Mouse (Mus musculus): ENCODE results near the gene Fars2.
A peak's percentile ranks its signal among the peaks of the same experiment; 100 is the strongest.

Gene Fars2

DNA sequence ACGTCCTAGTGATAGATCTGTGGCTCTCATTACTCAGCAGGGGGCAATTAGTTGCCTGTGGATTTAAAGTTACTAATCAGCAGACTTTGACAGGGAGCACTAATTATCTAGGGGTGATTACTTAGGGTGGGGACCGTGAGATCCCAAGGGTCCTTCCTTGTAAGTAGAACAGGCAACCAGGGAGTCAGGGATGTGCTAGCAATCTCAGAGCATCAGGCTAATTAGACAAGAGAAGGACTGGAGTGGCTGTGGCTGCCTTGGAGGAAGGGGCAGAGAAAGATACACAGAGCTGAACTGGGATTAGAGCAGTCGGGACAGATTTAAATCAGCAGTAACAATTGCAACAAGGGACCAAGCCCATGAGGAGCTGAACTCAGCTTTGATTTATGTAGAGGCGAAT lies 471.9 kb downstream of the Fars2 start:
- DNase-seq = no peak

DNA sequence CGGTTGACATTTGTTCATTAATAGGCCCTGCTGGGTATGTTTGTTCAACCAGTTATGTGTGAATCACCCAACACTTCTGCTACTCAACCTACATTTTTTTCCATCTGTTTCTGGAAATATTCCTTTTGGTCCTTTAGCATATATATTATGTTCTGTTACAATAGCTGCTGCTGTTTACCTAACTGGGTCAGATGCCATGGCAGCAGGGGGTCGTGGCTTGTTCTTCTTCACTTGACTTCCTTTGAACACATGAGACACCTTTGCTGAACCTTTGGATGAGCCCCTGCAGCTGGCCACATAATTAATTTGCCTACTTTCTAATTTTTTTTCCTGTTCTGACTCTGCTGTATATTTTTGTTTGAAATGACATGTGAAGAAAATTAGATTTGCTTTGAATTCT lies 475.1 kb downstream of the Fars2 start:
- no peak for DNase-seq

DNA sequence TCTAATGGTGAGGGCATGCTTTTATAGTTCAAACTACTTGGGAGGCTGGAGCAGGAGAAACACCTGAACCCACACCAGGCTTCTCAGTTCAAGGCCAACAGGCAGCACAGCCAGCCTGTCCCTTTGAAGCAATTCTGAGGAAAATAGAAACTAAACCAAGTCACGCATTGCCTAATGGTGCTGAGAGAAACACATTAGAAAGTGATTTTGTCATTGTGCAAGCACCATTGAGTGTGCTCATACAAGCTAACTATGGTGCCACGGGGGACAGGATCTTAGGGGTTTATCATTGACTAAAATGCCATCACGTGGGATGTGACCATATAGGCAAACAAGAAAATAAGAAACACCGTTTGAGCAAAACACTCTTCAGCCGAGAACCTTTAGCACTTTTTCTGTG lies 489.5 kb downstream of the Fars2 start:
- no peak for DNase-seq

DNA sequence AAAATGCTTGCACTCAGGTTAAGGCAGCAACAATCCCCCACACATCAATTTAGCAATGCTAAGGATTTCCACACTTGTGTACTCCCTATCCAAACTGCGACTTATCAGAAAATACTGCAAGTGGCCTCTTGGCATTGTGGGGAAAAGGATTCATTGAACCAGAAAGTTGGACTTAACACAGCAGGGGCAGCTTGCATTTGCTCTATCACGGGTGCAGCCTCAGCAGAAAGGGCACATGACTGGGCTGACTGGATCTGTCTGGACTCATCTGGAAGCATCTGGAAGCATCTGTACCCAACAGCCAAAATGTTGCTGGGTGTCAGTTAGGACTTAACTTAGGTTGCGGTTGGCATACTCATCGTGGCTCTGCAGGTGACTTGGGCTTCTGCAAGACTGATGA lies 490.7 kb downstream of the Fars2 start:
- DNase-seq = peak; percentile 90

DNA sequence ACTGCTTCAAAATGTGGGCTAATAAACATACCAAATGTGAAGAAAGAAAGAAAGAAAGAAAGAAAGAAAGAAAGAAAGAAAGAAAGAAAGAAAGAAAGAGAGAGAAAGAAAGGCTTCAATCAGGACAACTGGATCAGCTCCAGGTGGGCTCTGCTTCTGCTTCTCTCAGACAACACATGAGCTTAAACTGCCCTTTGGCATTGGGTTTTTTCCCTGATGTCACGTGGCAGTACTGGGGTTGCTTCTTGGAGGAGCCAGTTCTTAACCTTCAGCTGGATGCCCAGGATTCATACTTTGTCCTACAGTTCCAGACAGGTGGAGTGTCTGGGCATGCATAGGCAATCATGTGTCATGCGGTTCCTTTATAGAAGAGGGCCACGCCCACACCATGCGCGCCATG lies 493.2 kb downstream of the Fars2 start:
- peak; percentile 82 for DNase-seq

DNA sequence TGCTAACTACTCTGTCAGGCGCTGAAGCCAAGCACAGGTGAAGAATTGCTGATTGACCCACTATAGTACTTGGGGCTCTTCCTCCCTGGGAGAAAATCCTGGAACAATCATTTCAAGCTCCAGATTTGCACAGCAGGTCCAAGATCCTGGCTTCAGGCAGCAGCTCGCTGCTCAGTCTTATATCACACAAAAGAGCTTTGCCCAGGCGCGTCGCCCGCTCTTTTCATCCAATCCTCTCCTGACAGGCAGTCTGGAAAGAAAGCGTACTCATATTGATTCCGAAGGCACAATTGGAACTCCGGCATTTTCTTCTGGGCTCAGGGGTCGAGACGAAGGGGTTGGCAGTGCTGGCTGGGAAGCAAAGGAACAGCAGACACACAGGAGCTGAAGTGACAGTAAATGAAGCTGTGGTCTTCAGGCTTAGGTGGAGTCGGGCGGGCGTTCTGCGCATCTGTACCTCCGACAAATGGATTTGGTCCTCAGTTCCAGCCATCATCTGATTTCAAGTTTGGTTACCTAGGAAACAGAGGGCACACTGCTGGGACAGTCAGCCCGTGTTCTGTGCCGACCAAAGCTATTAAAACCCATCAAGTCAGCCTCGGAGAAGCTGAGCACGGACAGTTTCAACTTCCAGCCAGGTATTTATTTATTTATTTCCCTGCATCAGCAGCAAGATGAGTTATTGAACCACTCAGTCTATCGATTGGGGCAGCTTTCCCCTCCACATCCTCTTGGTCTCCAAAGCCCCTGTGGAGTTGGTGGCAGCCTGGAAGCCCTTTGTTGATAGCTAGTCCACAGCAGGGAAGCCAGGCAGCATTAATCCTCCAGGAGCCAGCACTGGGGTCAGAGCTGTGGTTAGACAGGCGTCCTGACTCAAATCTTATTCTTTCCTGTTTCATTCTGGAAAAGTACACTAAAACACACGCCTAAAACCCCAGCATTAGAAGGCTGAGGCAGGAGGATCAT lies 495.9 kb downstream of the Fars2 start:
- DNase-seq = no peak

DNA sequence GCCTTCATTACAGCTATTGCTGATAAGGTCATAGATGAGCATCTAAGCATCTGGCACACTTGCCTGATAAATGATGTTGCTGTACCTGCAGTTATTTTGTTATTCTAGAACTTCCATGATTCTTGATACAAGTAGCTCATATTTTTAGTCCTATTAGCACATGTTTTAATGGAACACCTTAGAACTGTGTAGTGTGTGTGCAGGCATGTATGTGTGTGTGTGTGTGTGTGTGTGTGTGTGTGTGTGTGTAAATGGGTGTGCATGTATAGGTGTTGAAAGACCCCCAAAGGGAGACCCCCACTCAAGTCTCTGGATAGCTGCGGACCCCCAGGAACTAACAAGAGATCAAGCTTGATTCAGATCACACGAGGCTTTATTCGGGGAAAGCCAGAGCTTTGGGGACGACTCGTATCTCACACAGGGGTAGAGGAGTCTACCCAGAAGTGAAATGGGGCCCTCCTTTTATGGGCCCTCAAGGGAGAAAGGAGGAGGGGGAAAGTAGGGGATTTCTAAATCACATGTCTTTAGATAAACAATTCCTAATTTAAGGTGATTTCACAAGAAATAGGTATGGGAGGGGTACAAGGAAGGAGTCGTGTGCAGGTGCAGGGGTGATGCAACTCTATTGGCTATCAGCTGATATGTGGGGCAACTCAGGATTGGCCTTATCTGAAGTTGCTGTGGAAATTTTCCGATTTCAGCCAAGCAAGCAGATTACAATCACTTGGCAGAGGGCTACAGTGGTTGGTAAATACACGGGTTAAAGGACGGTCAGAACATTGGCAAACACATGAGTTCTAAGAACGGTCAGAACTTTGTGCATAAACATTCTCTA lies 503.5 kb downstream of the Fars2 start:
- peak; percentile 70 for DNase-seq

DNA sequence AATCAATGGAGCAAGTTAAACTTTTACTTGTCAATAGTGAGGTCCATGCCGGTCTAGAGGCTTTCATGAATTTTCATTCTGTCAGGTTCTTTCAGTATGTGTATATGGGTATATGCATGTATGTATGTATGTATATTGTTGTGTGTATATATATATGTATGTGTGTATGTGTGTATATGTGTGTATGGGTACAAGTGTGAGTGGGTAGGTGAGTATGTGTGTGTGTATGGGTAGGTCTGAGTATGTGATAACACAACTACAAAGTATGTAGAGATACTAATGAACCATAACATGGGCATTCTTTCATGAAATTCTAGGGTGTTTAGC lies 504.1 kb downstream of the Fars2 start:
- DNase-seq = no peak

DNA sequence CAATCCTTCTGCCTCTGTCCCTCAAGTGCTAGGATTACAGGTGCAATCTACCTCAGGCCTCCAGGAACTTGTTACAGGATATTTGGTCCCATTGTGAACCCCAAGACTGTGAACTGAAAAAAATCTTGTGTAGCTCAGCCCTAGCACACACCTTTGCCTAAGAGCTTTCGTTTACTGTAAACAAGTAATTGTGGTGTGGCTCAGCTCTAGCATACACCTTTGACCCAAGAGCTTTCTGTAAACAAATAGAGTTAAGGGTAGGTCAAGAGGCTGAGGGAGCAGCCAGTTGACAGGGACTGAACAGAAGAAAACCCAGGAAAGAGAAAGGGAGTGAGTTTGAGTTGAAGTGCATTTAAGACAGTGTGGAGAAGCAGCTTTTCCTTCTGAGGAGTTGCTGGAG lies 506.3 kb downstream of the Fars2 start:
- no peak for DNase-seq

DNA sequence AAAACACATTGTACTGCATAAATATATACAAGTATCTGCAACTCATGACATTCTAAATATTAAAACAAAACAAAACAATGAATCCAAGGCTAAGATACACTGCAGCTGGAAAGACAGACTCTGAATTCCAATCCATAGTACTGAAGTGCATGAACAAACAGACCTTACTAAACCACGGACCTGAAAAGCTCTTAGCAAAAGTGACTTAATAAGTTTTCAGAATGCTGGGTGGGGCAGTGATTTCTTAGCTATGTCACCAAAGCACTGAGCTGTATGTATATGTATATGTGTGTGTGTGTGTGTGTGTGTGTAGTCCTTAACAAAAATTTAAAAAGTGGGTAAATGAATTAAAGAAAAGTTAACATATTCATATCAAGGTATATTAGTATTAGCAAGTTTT lies 511.9 kb downstream of the Fars2 start:
- DNase-seq = no peak

DNA sequence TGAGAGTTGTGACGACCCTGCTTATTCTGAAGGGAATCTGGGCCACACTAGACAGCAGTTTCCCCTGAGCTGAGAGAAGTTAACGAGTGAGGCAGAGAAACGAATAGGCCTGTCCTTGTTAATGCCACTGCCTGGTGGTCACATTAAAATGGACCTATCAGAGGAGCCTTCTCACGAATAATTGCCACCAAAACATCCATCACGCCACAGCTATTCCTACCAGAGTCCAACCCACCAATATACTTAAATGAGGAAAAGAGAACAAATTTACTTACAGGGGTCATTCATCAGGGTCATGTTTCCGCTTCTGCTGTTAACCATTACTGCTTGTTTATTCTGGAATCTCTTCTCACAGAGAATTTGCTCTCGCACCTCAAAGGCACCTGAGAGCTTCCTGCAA lies 531.0 kb downstream of the Fars2 start:
- DNase-seq = no peak

DNA sequence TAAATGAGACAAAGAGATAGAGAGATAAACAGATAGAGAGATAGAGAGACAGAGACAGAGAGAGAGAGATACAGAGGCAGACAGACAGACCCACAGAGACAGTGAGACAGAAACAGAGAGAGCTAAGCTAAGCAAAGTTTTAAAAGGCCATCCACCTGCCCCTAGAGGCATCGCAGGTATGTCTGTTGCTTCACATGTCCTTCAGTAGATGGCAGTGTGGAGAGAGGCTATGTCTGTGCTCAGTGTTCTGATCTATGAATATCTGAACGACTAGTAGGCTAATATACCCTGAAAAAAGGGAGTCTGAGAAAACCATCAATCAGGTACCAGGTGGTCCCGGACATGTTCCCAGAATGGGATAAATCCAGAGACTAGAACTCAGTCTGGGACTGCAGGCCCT lies 537.0 kb downstream of the Fars2 start:
- DNase-seq = no peak

DNA sequence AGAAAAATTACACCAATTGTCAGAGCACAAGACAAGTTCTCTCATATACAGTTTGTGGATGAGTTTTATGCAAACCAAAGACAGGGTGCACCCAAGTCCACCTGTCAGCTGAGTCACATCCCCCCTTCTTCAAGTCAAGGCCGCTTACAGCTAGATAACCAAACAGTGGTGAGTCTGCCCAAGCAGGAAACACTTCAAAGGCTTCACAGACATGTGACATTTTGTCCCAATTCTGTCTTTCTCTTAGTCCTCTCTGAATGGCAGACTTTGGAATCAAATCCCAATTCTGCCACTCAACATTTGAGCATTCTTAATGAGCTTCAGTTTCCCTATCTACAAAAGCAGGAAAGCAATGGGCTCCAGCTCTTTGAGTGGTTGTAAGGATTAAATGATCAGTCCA lies 562.1 kb downstream of the Fars2 start:
- DNase-seq = no peak

DNA sequence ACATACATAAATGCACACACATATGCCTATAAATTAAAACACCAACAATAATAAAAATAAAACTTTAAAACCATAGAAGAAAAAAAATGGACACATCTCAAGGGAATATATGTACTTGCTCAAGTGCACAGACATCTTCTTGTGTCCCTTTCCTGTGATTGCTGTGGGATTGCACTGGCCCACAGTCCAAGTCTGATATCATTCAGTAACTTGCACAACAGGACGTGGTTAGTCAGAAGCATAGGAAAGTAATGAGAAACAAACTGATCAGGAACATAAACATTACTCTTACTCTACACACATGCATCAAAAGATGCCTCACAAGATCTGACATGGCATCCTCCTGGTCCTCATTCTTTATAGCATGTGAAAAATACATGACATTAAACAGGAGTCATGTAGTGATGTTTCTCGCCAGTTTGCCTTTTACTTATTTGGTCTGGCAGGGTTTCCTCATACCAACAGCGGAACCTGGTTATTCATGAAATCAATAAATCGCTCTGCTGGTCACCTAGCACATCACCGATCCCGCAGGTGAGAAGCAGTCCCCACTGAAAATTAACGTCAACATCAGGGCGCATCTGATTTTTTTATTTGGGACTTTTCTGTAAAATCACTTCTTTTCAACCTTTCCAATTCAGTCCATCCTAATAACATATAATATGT lies 563.6 kb downstream of the Fars2 start:
- DNase-seq = no peak

DNA sequence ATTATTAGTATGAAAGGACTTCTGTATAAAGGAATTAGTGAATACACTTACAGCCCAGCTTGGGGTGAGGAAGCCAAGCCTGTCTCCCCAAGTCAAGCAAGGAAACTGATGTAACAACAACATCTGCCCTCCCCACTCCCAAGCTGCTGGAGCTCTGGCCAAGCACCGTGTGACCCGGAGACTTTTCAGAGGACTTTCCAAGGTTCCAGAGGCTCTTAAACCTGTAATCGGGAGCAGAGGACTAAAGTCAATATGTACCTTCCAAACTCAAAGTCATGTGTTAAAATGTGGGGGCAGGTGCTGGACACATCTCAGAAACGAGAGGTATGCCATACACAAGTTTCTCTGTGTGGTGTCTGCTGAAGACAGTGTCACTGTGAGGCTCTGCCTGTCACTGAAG lies 566.4 kb downstream of the Fars2 start:
- DNase-seq = no peak

DNA sequence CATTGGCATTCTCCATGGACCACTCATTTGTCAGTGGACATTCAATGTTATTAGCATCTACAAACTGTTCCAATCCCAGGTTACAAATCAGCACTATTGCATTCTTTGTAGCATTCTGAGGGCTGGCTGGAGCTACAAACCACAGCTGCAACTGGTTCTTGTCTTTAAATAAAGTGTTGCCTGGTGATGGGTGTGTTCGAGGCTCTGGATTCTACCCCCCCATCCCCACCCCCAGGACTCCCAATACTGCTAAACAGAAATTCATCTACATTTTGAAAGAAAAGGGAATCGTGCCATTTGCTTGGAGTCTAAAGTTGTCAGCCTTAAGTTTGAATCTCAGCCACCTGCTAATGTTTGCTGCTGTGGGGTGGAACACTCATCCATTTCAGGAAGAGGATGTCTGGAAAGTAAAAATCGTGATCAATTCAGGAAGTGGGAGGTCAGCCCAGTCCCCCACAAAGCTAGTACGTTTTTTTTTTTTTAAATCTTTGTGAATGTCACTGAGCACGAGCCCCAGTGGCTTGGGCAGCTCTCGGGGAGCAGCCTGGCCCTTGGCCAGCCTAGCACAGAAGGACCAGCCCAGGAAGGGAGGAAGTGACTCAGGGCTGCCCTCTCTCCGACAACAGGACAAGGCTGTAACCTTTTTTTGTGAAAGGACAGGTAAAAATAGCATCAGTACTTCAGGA lies 578.4 kb downstream of the Fars2 start:
- peak; percentile 26 for DNase-seq

DNA sequence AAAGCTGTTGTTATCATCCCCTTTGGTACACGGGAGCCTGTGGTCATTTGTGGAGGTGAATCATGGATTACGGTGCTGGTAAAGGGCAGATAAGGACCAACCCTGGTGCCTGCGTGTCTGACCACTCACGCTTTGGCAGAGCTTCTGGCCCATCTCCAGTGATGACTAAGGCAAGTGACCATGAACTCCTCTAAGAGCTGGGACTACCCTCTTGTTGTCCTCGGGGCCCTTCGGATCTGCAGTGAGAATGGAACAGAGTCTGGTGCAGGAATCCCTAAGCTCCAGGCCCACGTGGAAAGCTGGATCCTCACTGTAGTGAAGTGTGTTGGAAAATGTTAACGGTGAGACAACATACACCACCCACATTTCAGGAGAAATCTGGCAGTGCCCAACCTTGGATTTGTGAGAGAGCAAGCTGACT lies 579.1 kb downstream of the Fars2 start:
- peak; percentile 40 for DNase-seq

DNA sequence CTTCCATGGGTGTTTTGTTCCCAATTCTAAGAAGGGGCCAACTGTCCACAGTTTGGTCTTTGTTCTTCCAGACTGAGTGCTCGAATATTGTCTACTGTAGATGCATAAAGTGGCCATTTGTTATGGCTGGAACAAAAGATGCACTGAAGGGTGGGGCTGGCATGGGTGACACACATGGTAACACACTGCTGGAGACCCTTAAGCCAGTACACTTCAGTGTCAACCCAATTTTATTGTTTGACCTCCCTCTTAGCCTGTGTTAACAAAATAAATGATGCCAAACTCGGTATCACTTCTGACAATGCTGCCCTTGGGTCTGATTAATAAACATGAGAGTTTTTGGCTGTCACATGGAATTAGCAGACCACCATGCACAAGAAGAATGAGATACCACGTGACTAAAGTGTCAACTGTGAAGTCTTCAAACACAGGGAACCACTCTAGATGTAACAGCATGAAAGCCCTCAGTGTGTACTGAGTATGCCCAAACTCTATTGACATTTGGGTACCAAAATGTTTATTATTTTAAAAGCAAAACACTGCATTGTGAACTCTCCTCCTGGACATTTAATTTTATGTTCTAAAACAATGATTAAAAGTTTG lies 590.0 kb downstream of the Fars2 start:
- no peak for DNase-seq

DNA sequence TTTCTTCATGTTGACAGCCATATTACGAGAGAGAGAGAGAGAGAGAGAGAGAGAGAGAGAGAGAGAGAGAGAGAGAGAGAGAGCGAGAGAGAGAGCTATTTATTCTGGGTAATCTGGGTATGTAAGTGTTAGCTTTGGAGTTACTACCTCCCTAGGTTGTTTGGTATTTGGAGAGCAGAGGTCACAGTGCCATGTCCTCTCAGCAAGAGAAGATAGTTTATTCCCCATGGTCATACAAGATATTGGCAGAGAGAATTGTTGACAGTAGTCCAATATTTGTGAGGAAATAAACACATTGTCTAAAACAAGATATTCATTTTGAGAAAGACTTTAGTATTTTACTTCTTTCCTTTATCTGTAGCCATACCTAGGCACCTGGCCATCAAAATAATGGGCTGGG lies 596.9 kb downstream of the Fars2 start:
- DNase-seq = no peak

DNA sequence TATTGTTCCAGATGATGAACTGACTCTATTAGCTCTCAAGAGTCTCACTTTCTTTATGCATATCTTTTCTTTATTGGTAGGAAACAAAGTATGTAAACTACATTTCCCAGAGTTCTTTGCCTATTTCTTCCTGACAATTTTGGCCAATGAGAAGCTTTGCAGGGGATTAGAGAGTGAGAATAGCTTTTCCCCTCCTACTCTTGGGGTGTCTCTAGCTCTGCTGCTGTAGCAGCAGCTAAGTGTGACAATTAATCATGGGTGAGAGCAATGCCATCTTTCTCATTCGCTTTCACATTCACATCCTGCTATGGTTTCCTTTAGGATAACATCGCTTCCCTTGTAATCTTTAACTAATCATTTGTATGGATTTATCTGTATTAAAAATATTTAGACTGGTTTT lies 599.5 kb downstream of the Fars2 start:
- no peak for DNase-seq

DNA sequence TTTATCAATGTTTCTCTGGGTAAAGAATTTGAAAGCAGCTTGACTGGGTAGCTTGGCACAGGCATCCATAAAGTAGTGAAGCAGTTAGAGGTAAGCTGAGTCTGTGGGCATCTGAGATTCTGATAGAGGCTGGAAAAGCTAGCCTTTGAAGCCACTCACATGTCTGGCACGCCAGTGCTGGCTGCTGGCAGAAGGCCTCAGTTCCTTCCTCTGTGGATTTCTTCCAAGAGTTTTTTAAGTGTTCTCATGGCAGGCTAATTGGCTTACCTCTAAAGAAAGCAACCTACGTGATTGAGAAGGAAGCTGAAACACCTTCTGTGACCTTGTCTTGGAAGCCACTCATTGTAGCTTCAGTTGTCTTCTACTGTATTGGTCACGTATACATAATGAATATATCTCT lies 600.2 kb downstream of the Fars2 start:
- DNase-seq = no peak

DNA sequence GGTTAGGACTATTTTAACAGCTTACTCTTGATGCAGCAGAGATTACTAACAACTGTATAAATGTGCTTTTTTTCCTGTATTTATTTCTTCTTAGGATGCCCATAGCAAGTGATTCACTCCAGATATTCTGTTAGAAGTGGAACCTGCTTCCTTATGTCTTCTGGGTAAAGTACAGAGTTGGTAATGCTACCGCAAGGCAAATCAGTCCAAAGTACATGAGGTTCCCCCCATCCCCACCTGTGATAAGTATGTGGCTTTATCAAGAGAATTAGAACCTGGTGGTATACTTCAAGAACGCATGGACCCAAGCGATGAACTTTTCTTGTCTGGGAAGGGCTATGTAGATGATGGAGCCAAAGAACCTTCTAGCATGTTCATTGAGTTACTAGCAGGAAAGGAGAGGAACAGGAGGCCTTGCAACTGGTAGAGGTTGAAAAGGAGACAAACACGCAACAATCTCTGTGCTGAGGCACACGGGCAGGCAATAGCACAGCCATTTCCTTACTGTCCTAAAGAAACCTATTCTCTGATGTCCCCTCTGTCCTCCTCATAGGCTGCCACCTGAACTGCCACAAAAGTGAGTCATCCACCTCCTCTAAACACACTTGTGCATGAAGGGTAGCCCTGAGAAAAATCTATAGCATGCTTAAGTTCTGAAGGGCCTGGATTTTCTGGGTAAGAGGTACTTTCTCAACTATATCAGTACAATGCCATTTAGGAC lies 603.2 kb downstream of the Fars2 start:
- no peak for DNase-seq
